Mouse (Mus musculus) heart, embryonic 14.5 days (tissue): Measurements from ENCODE around the gene Olfr1109. TPM values are rescaled to one million over a fixed set of nuclear protein-coding genes. Genes with fewer than 3 reads are reported as not detected.

ENCODE experiments used
- ATAC-seq: fragments of 200-750 bp; cut with Nextera tagmentation; 2 replicates; pipeline ENCODE4 v1.8.0; 2017; ENCODE audit warnings: low read depth, moderate TSS enrichment; ENCODE audit not compliant: insufficient number of reproducible peaks, insufficient read depth, low FRiP score
- H3K27ac ChIP-seq, 2 experiments: fragments of 200-500 bp in 1 of 2; fragments of 300-500 bp in 1 of 2; sonication (generic) in 1 of 2; replicated peaks in 1 of 2; 2 replicates each; pipeline ENCODE4 v1.5.1; 2012 to 2014; ENCODE audit warnings: low read depth in 2 of 2, low read length in 2 of 2, control low read depth in 1 of 2, mild to moderate bottlenecking in 1 of 2, mixed read lengths in 1 of 2; ENCODE audit not compliant: control insufficient read depth in 1 of 2, insufficient read depth in 1 of 2
- H3K27me3 ChIP-seq: fragments of 300-500 bp; sonication (generic); 2 replicates; pipeline ENCODE4 v1.6.1; 2014; ENCODE audit warnings: mild to moderate bottlenecking, low read length, control low read depth; ENCODE audit not compliant: control insufficient read depth, insufficient read depth
- H3K36me3 ChIP-seq: fragments of 300-500 bp; sonication (generic); 2 replicates; pipeline ENCODE4 v1.6.1; 2014; ENCODE audit warnings: mild to moderate bottlenecking, control low read depth, low read length, mixed read lengths; ENCODE audit not compliant: control insufficient read depth, insufficient read depth
- H3K4me1 ChIP-seq, 2 experiments: fragments of 200-500 bp in 1 of 2; fragments of 300-500 bp in 1 of 2; sonication (generic) in 1 of 2; 2 replicates each; pipeline ENCODE4 v1.6.1; 2012 to 2014; ENCODE audit warnings: low read length in 2 of 2, control low read depth in 1 of 2, mixed read lengths in 1 of 2; ENCODE audit not compliant: control insufficient read depth in 2 of 2, insufficient read depth in 2 of 2
- H3K4me2 ChIP-seq: fragments of 300-500 bp; sonication (generic); 2 replicates; pipeline ENCODE4 v1.6.1; 2014; ENCODE audit warnings: mild to moderate bottlenecking, low read length
- H3K4me3 ChIP-seq, 2 experiments: fragments of 200-500 bp in 1 of 2; fragments of 300-500 bp in 1 of 2; sonication (generic) in 1 of 2; 2 replicates each; pipeline ENCODE4 v1.5.1; 2012 to 2014; ENCODE audit warnings: low read length in 2 of 2, mild to moderate bottlenecking in 2 of 2, control low read depth in 1 of 2, low read depth in 1 of 2, moderate library complexity in 1 of 2; ENCODE audit not compliant: control insufficient read depth in 1 of 2, insufficient read depth in 1 of 2
- H3K9ac ChIP-seq: fragments of 300-500 bp; sonication (generic); 2 replicates; pipeline ENCODE4 v1.6.1; 2014; ENCODE audit warnings: mild to moderate bottlenecking, low read length
- H3K9me3 ChIP-seq: fragments of 300-500 bp; sonication (generic); 2 replicates; pipeline ENCODE4 v1.6.1; 2016; ENCODE audit warnings: low read length, control low read depth; ENCODE audit not compliant: control insufficient read depth
- WGBS: fragments of 180-500 bp; shearing (Covaris S2); extraction: QIAGEN DNeasy Blood & Tissue Kit; methylation state at CpG from one replicate; pipeline ENCODE4 v1.1.7; 2014; 5-methylcytosine and 5-hydroxymethylcytosine counted together
- polyA plus RNA-seq: library from polyadenylated mRNA; unstranded; fragments of >200 nt; fragmentation: Nextera tagmentation; extraction: Ambion mirVana; gene quantifications from 2 replicates; pipeline ENCODE4 v1.2.1, GENCODE M21; 2014

The Olfr1109 gene
- polyA plus RNA-seq, result not detected in 2 replicates

GRCm38 (mm10) chr2:87095908-87096307 is at the start of gene Olfr1109:
Olfr1109 (minus strand) TSS chr2:87096008.
- Histone ChIP-seq H3K27ac (no peak within 1 kb of the TSS), H3K27me3 (no peaks in the 10 kb centered on the region), H3K4me3 (no peak within 1 kb of the TSS), H3K4me1 (no peaks in the 10 kb centered on the region), H3K9me3 (no peaks in the 10 kb centered on the region), H3K36me3 (no peaks in the 10 kb centered on the region), H3K9ac (no peak within 1 kb of the TSS), H3K4me2 (no peak within 1 kb of the TSS)
- 70% methylated on average over 1 of the region's 1 CpGs for WGBS
- ATAC-seq, result no peak

GRCm38 (mm10) chr2:87140200-87140599 is 44.4 kb upstream of the Olfr1109 start, which contains the start of gene Olfr1110:
Olfr1110 (minus strand) TSS chr2:87140300.
- no peaks in the 10 kb centered on the region for H3K4me1 ChIP-seq
- H3K27me3 ChIP-seq, result no peaks in the 10 kb centered on the region
- H3K4me2 ChIP-seq, result no peak within 1 kb of the TSS
- no peaks in the 10 kb centered on the region for H3K36me3 ChIP-seq
- no peak within 1 kb of the TSS for H3K27ac ChIP-seq
- no peak within 1 kb of the TSS for H3K9ac ChIP-seq
- no peaks in the 10 kb centered on the region for H3K9me3 ChIP-seq
- H3K4me3 ChIP-seq, result no peak within 1 kb of the TSS
- WGBS, result 71% methylated on average over 1 of the region's 1 CpGs
- ATAC-seq, result no peak

GRCm38 (mm10) chr2:87114467-87114866 is 18.7 kb upstream of the Olfr1109 start, which contains the start of gene Olfr259:
Olfr259 (minus strand) TSS chr2:87114567.
- no peaks in the 10 kb centered on the region for H3K36me3 ChIP-seq
- H3K9me3 ChIP-seq, result no peaks in the 10 kb centered on the region
- no peak within 1 kb of the TSS for H3K4me3 ChIP-seq
- H3K27ac ChIP-seq, result no peak within 1 kb of the TSS
- H3K4me2 ChIP-seq, result no peak within 1 kb of the TSS
- no peak within 1 kb of the TSS for H3K9ac ChIP-seq
- no peaks in the 10 kb centered on the region for H3K4me1 ChIP-seq
- ATAC-seq, result no peak
- H3K27me3 ChIP-seq, result no peaks in the 10 kb centered on the region

GRCm38 (mm10) chr2:87075717-87076116 is 20.1 kb downstream of the Olfr1109 start, which contains the start of gene Olfr1107:
Olfr1107 (minus strand) TSS chr2:87075817.
- no peak for ATAC-seq
- H3K9ac ChIP-seq, result no peak within 1 kb of the TSS
- no peaks in the 10 kb centered on the region for H3K4me1 ChIP-seq
- H3K4me3 ChIP-seq, result no peak within 1 kb of the TSS
- no peaks in the 10 kb centered on the region for H3K27me3 ChIP-seq
- 74% methylated on average over 1 of the region's 1 CpGs for WGBS
- no peaks in the 10 kb centered on the region for H3K36me3 ChIP-seq
- no peaks in the 10 kb centered on the region for H3K9me3 ChIP-seq
- H3K27ac ChIP-seq, result no peak within 1 kb of the TSS
- no peak within 1 kb of the TSS for H3K4me2 ChIP-seq

- H3K36me3 ChIP-seq, result no peaks in the 10 kb centered on the region
- no peaks in the 10 kb centered on the region for H3K27me3 ChIP-seq
- H3K9ac ChIP-seq, result no peak within 1 kb of the TSS
- H3K4me2 ChIP-seq, result no peak within 1 kb of the TSS
- 56% methylated on average over 1 of the region's 1 CpGs for WGBS
- no peak within 1 kb of the TSS for H3K4me3 ChIP-seq
- H3K4me1 ChIP-seq, result no peaks in the 10 kb centered on the region
- no peaks in the 10 kb centered on the region for H3K9me3 ChIP-seq
- no peak for ATAC-seq
- H3K27ac ChIP-seq, result no peak within 1 kb of the TSS
Measured at GRCm38 (mm10) chr2:87052173-87052572, 43.6 kb downstream of the Olfr1109 start, which contains the start of gene Olfr1106. Olfr1106 (minus strand) TSS chr2:87052273.

Other genes starting within 250 kb of the Olfr1109 start
- gene Olfr1095, start 244.3 kb downstream of the Olfr1109 start, polyA plus RNA-seq, result not detected in 2 replicates
- gene Gm13723, start 221.2 kb downstream of the Olfr1109 start, polyA plus RNA-seq, result not detected in 2 replicates
- gene Olfr1097, start 203.8 kb downstream of the Olfr1109 start, polyA plus RNA-seq, result not detected in 2 replicates
- not detected in 2 replicates for gene Olfr1098, start 171.5 kb downstream of the Olfr1109 start, polyA plus RNA-seq
- not detected in 2 replicates for gene Olfr1099, start 135.3 kb downstream of the Olfr1109 start, polyA plus RNA-seq
- gene Olfr1100, start 116.1 kb downstream of the Olfr1109 start, polyA plus RNA-seq, result not detected in 2 replicates
- not detected in 2 replicates for gene Olfr1101, start 104.8 kb downstream of the Olfr1109 start, polyA plus RNA-seq
- gene Olfr1102, start 97.6 kb downstream of the Olfr1109 start, polyA plus RNA-seq, result not detected in 2 replicates
- not detected in 2 replicates for gene Olfr1104, start 68.9 kb downstream of the Olfr1109 start, polyA plus RNA-seq
- gene Olfr1105, start 59.5 kb downstream of the Olfr1109 start, polyA plus RNA-seq, result not detected in 2 replicates
- not detected in 2 replicates for gene Olfr1106, start 43.7 kb downstream of the Olfr1109 start, polyA plus RNA-seq
- gene Olfr1107, start 20.2 kb downstream of the Olfr1109 start, polyA plus RNA-seq, result not detected in 2 replicates
- gene Olfr259, start 18.6 kb upstream of the Olfr1109 start, polyA plus RNA-seq, result not detected in 2 replicates
- not detected in 2 replicates for gene Olfr1110, start 44.3 kb upstream of the Olfr1109 start, polyA plus RNA-seq
- gene Olfr1111, start 56.6 kb upstream of the Olfr1109 start, polyA plus RNA-seq, result not detected in 2 replicates
- not detected in 2 replicates for gene Olfr1112, start 91.8 kb upstream of the Olfr1109 start, polyA plus RNA-seq
- not detected in 2 replicates for gene Olfr1113, start 113.0 kb upstream of the Olfr1109 start, polyA plus RNA-seq
- gene Olfr1115, start 152.0 kb upstream of the Olfr1109 start, polyA plus RNA-seq, result not detected in 2 replicates
- gene Olfr1116, start 171.5 kb upstream of the Olfr1109 start, polyA plus RNA-seq, result not detected in 2 replicates
- gene Olfr1118, start 211.6 kb upstream of the Olfr1109 start, polyA plus RNA-seq, result not detected in 2 replicates